Mouse (Mus musculus) olfactory bulb, adult 2 months (tissue): Measurements from ENCODE around the gene Ube2k.

ENCODE experiments used
- CTCF ChIP-seq: fragments of 200-500 bp; IDR thresholded peaks from 2 replicates; pipeline ENCODE4 v1.5.1; 2012; ENCODE audit warnings: low read depth, mild to moderate bottlenecking, low read length, moderate library complexity; ENCODE audit not compliant: insufficient read depth
- POLR2A ChIP-seq: fragments of 200-500 bp; IDR thresholded peaks from 2 replicates; pipeline ENCODE4 v1.6.1; 2012; ENCODE audit warnings: mild to moderate bottlenecking, low read depth, low read length, moderate library complexity; ENCODE audit not compliant: insufficient read depth

DNA sequence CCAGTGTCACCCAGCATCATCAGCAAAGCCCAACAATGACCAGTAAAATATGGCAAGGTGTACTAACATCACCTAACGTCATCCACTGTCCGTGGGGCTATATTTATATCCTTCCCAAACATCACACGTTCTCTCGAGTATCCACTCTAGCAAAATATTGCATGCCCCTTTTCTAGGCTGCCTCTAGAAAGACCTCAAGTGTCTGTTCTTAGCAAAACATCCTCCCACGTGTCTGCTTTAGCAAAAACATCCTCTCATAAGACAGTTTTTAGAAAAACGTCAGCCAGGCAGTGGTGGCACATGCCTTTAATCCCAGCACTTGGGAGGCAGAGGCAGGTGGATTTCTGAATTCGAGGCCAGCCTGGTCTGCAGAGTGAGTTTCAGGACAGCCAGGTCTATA lies 36.8 kb upstream of the Ube2k start:
- TF ChIP-seq POLR2A (no peak), CTCF (no peak)
